11 mouse cellular contexts compared by ENCODE assay signal in genomic region chr15:78510121-78510576, GRCm38 (mm10). TPM values are rescaled to one million over a fixed set of nuclear protein-coding genes. Genes with fewer than 3 reads are reported as not detected.
A peak's percentile ranks its signal among the peaks of the same experiment; 100 is the strongest.
DNase-seq lines count a peak whose midpoint lies in the region; ATAC-seq and TF ChIP-seq lines count a peak whose summit lies in the region.
"Had no signal": no experiment of that assay in that cellular context is flagged by ENCODE, and none has a peak within 500 bp of the region (broad histone marks: within the 10 kb centered on the region; RNA-seq: fewer than 3 reads in every experiment).

No protein-coding gene starts in this region.

- intact Hi-C loops in heart, adult 2 months (cut with DNase I), result loop anchor here (2.0 kb wide), 1 partner anchor 61 kb away; no protein-coding TSS in a partner anchor

- peaks cover 18% of the 10 kb centered on the region for H3K4me1 ChIP-seq in heart, embryonic 10.5 days
- peaks cover 4% of the 10 kb centered on the region for H3K4me1 ChIP-seq in heart, adult 2 months (ENCODE audit: control insufficient read depth, insufficient read depth, low read length)
- H3K4me1 ChIP-seq in spleen, adult 2 months (ENCODE audit: control insufficient read depth, insufficient read depth, insufficient read length), result peaks cover 14% of the 10 kb centered on the region; the same call in 1 of the 2 replicates

- no peak overlapping the region for H3K9ac ChIP-seq in heart, adult 2 months (ENCODE audit: low read depth, low read length)

- 70% methylated on average over 8 of the region's 8 CpGs for WGBS in heart, embryonic 10.5 days
- 69% methylated on average over 8 of the region's 8 CpGs for WGBS in heart, adult 2 months
- 23% methylated on average over 8 of the region's 8 CpGs for WGBS in spleen, adult 2 months

- H3K27me3 ChIP-seq in heart, embryonic 10.5 days (ENCODE audit: insufficient read depth, poor library complexity, severe bottlenecking), result no peaks in the 10 kb centered on the region
- H3K27me3 ChIP-seq in heart, adult 2 months (ENCODE audit: control insufficient read depth, insufficient read depth, low read length), result no peaks in the 10 kb centered on the region
- H3K27me3 ChIP-seq in spleen, adult 2 months (ENCODE audit: control insufficient read depth, insufficient read depth, low read length), result no peaks in the 10 kb centered on the region
- H3K27me3 ChIP-seq in splenic B cell, adult 2 months (ENCODE audit: control insufficient read depth, insufficient read depth, low read length, poor library complexity, severe bottlenecking), result no peaks in the 10 kb centered on the region

- no peak overlapping the region for H3K4me3 ChIP-seq in heart, embryonic 10.5 days
- no peak overlapping the region for H3K4me3 ChIP-seq in heart, adult 2 months
- no peak overlapping the region for H3K4me3 ChIP-seq in spleen, adult 2 months (ENCODE audit: extremely low read depth, insufficient read depth, insufficient read length)
- H3K4me3 ChIP-seq: gastrocnemius, adult 2 months had no signal

- ATAC-seq in megakaryocyte, adult 5-6 weeks (ENCODE audit: poor library complexity, severe bottlenecking), result 0 out of 2 replicates have a peak, but pooled peaks have one; percentile 11

- TF ChIP-seq POLR2A in heart, adult 2 months (IDR thresholded peaks at IDR 0.05; ENCODE audit: insufficient read depth, low read depth, low read length), result no peak
- TF ChIP-seq POLR2A in spleen, adult 2 months (IDR thresholded peaks at IDR 0.05; ENCODE audit: low read depth, low read length), result no peak

- no peak for TF ChIP-seq EP300 in heart, adult 2 months (IDR thresholded peaks at IDR 0.05; ENCODE audit: insufficient read depth, low read depth, low read length)

- peak overlapping the region; percentile 53 for H3K27ac ChIP-seq in heart, embryonic 10.5 days
- H3K27ac ChIP-seq in heart, adult 2 months, result no peak overlapping the region
- peak overlapping the region; percentile 42 for H3K27ac ChIP-seq in spleen, adult 2 months (ENCODE audit: insufficient read depth, low read length)
- H3K27ac ChIP-seq: gastrocnemius, adult 2 months; macrophage had no signal

- no peak for DNase-seq in heart, embryonic 10.5 days (ENCODE audit: low spot score)
- DNase-seq in heart, adult 2 months, result no peak
- no peak for DNase-seq in spleen, adult 2 months (ENCODE audit: low read depth in 1 of 2, low spot score in 2 of 2)
- DNase-seq in spleen, postnatal 4 days (ENCODE audit: low spot score in 2 of 2), result no peak
- DNase-seq in splenic B cell, adult 2 months (ENCODE audit: low read depth, low spot score), result peak; percentile 29
- no peak for DNase-seq in thymus, postnatal 14 days
- no peak for DNase-seq in layer of hippocampus, adult 18-20 months (ENCODE audit: low spot score in 2 of 2)
- DNase-seq: adrenal gland, postnatal 36 days; gastrocnemius, adult 2 months had no signal

- no peaks in the 10 kb centered on the region for H3K36me3 ChIP-seq in heart, embryonic 10.5 days
- no peaks in the 10 kb centered on the region for H3K36me3 ChIP-seq in heart, adult 2 months (ENCODE audit: control insufficient read depth, insufficient read depth, low read length)
- no peaks in the 10 kb centered on the region for H3K36me3 ChIP-seq in spleen, adult 2 months (ENCODE audit: control insufficient read depth, insufficient read depth, low read length)
- H3K36me3 ChIP-seq in splenic B cell, adult 2 months (ENCODE audit: control insufficient read depth, insufficient read depth, low read length, poor library complexity, severe bottlenecking), result no peaks in the 10 kb centered on the region

- no peaks in the 10 kb centered on the region for H3K9me3 ChIP-seq in heart, embryonic 10.5 days

- TF ChIP-seq CTCF in heart, adult 2 months (IDR thresholded peaks at IDR 0.05), result no peak
- TF ChIP-seq CTCF in spleen, adult 2 months (IDR thresholded peaks at IDR 0.05; ENCODE audit: extremely low read depth, insufficient read depth, insufficient read length, insufficient replicate concordance), result no peak

- no peaks in the 10 kb centered on the region for H3K79me2 ChIP-seq in heart, adult 2 months (replicated peaks; ENCODE audit: control insufficient read depth, insufficient read depth, low read length)

RNA-seq across cellular contexts. Expression of gene Il2rb, which starts 15.1 kb away (rescaled TPM):
- not detected in 2 replicates for polyA plus RNA-seq in heart, embryonic 10.5 days (2016; fragmentation: Nextera tagmentation; extraction: Ambion mirVana)
- under 1 TPM; 0.31 to 0.55 TPM for total RNA-seq in heart, adult 2 months (2021)
- 1.4 and 2.3 TPM in 2 replicates for polyA plus RNA-seq in heart, adult 2 months (2012; rRNA removed)
- polyA plus RNA-seq in spleen, adult 2 months (2012; rRNA removed), result 63.5 and 84.1 TPM in 2 replicates
- 7.0 and 10.5 TPM in 2 replicates for total RNA-seq in megakaryocyte, adult 5-6 weeks (2015)
- total RNA-seq in megakaryocyte, adult 5-6 weeks (2017), result 5.4 and 9.4 TPM in 2 replicates
- under 1 TPM; 0.07 to 0.15 TPM for total RNA-seq in layer of hippocampus, adult 18-20 months (2021)
- total RNA-seq: gastrocnemius, adult 2 months had no signal

RNA-seq across cellular contexts. Expression of gene C1qtnf6, which starts 21.1 kb away (rescaled TPM):
- polyA plus RNA-seq in heart, embryonic 10.5 days (2016; fragmentation: Nextera tagmentation; extraction: Ambion mirVana), result 19.0 and 28.4 TPM in 2 replicates
- total RNA-seq in heart, adult 2 months (2021), result 10 to 100 TPM; 14.1 to 17.0 TPM
- polyA plus RNA-seq in heart, adult 2 months (2012; rRNA removed), result 20.8 and 40.5 TPM in 2 replicates
- polyA plus RNA-seq in spleen, adult 2 months (2012; rRNA removed), result 22.9 and 23.6 TPM in 2 replicates
- 2.4 and 2.7 TPM in 2 replicates for total RNA-seq in megakaryocyte, adult 5-6 weeks (2015)
- 0.89 TPM in 1 of 2 replicates, not detected in the other for total RNA-seq in megakaryocyte, adult 5-6 weeks (2017)
- total RNA-seq in layer of hippocampus, adult 18-20 months (2021), result 1 to 10 TPM; 2.5 to 3.4 TPM

RNA-seq across cellular contexts. Expression of gene Sstr3, which starts 34.3 kb away (rescaled TPM):
- 0.12 TPM in 1 of 2 replicates, not detected in the other for polyA plus RNA-seq in heart, embryonic 10.5 days (2016; fragmentation: Nextera tagmentation; extraction: Ambion mirVana)
- not detected for total RNA-seq in heart, adult 2 months (2021)
- not detected in 2 replicates for polyA plus RNA-seq in heart, adult 2 months (2012; rRNA removed)
- 0.26 TPM in 1 of 2 replicates, not detected in the other for polyA plus RNA-seq in spleen, adult 2 months (2012; rRNA removed)
- 0.02 TPM in 1 of 2 replicates, not detected in the other for total RNA-seq in megakaryocyte, adult 5-6 weeks (2015)
- not detected in 2 replicates for total RNA-seq in megakaryocyte, adult 5-6 weeks (2017)
- total RNA-seq in layer of hippocampus, adult 18-20 months (2021), result 10 to 100 TPM; 30.4 to 31.6 TPM
- polyA plus RNA-seq: macrophage had no signal

RNA-seq across cellular contexts. Expression of gene Tmprss6, which starts 41.7 kb away (rescaled TPM):
- polyA plus RNA-seq in heart, embryonic 10.5 days (2016; fragmentation: Nextera tagmentation; extraction: Ambion mirVana), result 0.06 and 1.7 TPM in 2 replicates
- not detected for total RNA-seq in heart, adult 2 months (2021)
- 0.20 TPM in 1 of 2 replicates, not detected in the other for polyA plus RNA-seq in heart, adult 2 months (2012; rRNA removed)
- 0.21 and 0.35 TPM in 2 replicates for polyA plus RNA-seq in spleen, adult 2 months (2012; rRNA removed)
- not detected in 2 replicates for total RNA-seq in megakaryocyte, adult 5-6 weeks (2015)
- not detected in 2 replicates for total RNA-seq in megakaryocyte, adult 5-6 weeks (2017)
- total RNA-seq in layer of hippocampus, adult 18-20 months (2021), result 1 to 10 TPM; 2.7 to 2.8 TPM
- total RNA-seq: gastrocnemius, adult 2 months had no signal
- polyA plus RNA-seq: macrophage had no signal

Comparison
In these comparisons a context has a peak if more than half of its experiments do, and no peak if none do; other contexts are left out.
1. RNA of gene Il2rb, which starts 15.1 kb away (total RNA-seq): 5.4 to 10.5 TPM in megakaryocyte, adult 5-6 weeks; 0.31 to 0.55 TPM in heart, adult 2 months and 0.07 to 0.15 TPM in layer of hippocampus, adult 18-20 months; every median in the first group is over 4 times any median in the second.
2. RNA of gene Sstr3, which starts 34.3 kb away (total RNA-seq): 30.4 to 31.6 TPM in layer of hippocampus, adult 18-20 months; not detected in heart, adult 2 months and 0.02 TPM in megakaryocyte, adult 5-6 weeks; every median in the first group is over 10 times any median in the second.